Mouse (Mus musculus) small intestine, adult 2 months (tissue): Measurements from ENCODE around the gene Cgas.

Experiments used
- CTCF ChIP-seq: fragments of 200-500 bp; IDR thresholded peaks from 2 replicates; pipeline ENCODE4 v1.5.1; 2012; ENCODE audit warnings: low read depth, mild to moderate bottlenecking, control low read depth, inconsistent platforms, low read length, moderate library complexity, mixed read lengths; ENCODE audit not compliant: insufficient replicate concordance, insufficient read length; ENCODE audit errors: extremely low read depth
- POLR2A ChIP-seq: fragments of 200-500 bp; IDR thresholded peaks from 2 replicates; pipeline ENCODE4 v1.6.1; 2012; ENCODE audit warnings: low read depth, mild to moderate bottlenecking, control low read depth, inconsistent platforms, low read length, moderate library complexity

GRCm38 (mm10) chr9:78477021-78477551, 34.0 kb upstream of the Cgas start:
- TF ChIP-seq POLR2A = no peak
- TF ChIP-seq CTCF = no peak
